Mouse (Mus musculus): ENCODE data around the gene Stx1b.

DNA sequence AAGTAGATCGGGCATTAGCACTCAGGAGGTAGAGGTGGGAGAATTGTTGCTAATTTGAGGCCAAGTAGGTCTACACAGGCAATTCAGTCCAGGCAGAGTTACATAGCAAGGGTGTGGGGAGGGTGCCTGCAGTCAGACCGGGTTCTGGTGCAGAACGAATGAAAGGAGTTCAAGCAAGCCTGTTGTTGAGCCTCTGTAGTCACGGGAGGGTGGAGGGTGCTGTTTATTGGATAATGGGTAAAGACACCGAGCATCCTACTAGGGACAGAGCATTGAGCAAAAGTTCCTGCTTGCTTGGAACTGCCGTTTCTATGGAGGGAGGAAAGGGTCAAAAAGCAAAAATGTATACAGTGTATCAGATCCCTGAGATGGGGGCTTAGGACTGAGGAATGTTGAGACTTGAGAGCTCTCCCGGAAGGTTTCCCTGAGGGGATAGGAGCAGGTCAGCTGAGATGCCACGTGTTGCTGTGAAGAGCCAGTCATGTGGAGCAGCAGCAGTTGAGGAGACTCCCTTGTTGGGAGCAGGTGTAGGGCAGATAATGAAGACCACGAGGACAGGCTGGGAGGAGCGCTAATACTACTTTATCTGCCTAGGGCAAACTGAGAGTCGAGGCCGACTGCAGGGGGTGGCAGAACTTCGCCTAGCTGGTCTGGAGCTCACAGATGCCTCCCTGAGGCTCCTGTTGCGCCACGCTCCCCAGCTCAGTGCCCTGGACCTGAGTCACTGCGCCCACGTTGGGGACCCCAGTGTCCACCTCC is 57.3 kb downstream of the Stx1b start:
- no peak for TF ChIP-seq CTCF (IDR thresholded peaks at IDR 0.05; ENCODE audit: low read depth, low read length)
- TF ChIP-seq GATA1 (IDR thresholded peaks at IDR 0.05; ENCODE audit: borderline replicate concordance, low read length): no peak
- TF ChIP-seq POLR2AphosphoS5 (IDR thresholded peaks at IDR 0.05; ENCODE audit: insufficient replicate concordance, low read depth, low read length): no peak
- TF ChIP-seq GATA2 (IDR thresholded peaks at IDR 0.05; ENCODE audit: borderline replicate concordance, low read depth, low read length): no peak
- peak; percentile 43 for TF ChIP-seq TAL1 (conservative IDR thresholded peaks at IDR 0.05; ENCODE audit: low read depth, low read length)
